Mouse (Mus musculus): ENCODE data around the gene Pnkd. TPM values are rescaled to one million over a fixed set of nuclear protein-coding genes. Genes with fewer than 3 reads are reported as not detected.

Gene Pnkd
- polyA plus RNA-seq, 1 experiment = 62.6 TPM

DNA sequence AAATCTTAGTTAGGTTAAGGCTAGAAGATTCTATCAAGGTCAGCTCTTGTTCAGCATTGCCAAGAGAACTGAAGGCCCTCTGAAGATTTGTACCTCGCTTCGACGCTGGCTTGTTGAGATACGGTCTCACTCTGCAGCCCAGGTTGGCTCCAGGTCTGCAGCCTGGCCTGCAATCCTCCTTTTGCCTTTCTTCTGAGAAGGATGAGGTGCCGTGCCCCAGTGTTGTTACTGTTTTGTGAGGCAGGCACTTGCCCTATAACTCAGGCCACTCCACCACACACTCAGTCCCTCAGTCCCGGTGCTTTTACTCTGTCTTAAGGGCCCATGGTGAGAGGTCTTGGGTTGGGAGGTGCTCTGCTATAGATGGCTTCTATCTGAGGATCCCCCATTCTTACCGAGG lies 17.5 kb downstream of the Pnkd start:
- Histone ChIP-seq H3K27ac (ENCODE audit: insufficient read depth, low read depth, low read length) (peak overlapping the region; percentile 69), H3K4me3 (ENCODE audit: low read depth, low read length) (peak overlapping the region; percentile 68), H3K36me3 (ENCODE audit: control insufficient read depth, insufficient read depth, low read length) (no peaks in the 10 kb centered on the region), H3K27me3 (ENCODE audit: control insufficient read depth, insufficient read depth, low read length) (no peaks in the 10 kb centered on the region), H3K4me1 (ENCODE audit: control insufficient read depth, insufficient read depth, insufficient read length, low read length) (peaks cover 42% of the 10 kb centered on the region)
- 60% methylated on average over 7 of the region's 7 CpGs for WGBS
- TF ChIP-seq POLR2A (IDR thresholded peaks at IDR 0.05; ENCODE audit: low read depth, low read length) (no peak), CTCF (IDR thresholded peaks at IDR 0.05; ENCODE audit: extremely low read depth, insufficient read length, insufficient replicate concordance, low read depth, low read length) (no peak)

DNA sequence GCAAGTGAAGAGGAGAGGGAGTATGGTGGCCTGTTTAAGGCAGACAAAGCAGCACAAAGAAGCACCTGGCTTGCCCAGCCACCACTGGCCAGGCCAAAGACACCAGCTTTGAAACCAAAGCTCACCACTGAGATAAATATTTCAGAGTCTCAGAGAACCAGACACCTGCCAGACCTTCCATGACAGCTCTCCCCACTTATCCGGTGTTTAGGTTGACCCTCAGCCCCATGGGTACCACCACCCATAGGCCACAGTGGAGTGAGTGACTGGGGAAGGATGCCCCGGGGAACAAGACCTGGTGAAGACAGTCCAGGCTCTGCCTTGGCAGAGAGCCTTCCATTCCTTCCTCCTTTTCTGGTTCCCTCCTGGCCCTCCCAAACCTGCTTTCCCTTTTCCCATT lies 18.1 kb downstream of the Pnkd start:
- peak overlapping the region; percentile 68 for H3K4me3 ChIP-seq (ENCODE audit: low read depth, low read length)

GRCm38 (mm10) chr1:74303509-74304338 lies 19.0 kb downstream of the Pnkd start:
- Histone ChIP-seq H3K27me3 (ENCODE audit: control insufficient read depth, insufficient read depth, low read length) (no peaks in the 10 kb centered on the region), H3K4me1 (ENCODE audit: control insufficient read depth, insufficient read depth, insufficient read length, low read length) (peaks cover 34% of the 10 kb centered on the region), H3K4me3 (ENCODE audit: low read depth, low read length) (peak overlapping the region; percentile 76), H3K27ac (ENCODE audit: insufficient read depth, low read depth, low read length) (peak overlapping the region; percentile 91), H3K36me3 (ENCODE audit: control insufficient read depth, insufficient read depth, low read length) (no peaks in the 10 kb centered on the region)
- under 1% methylated on average over 56 of the region's 56 CpGs for WGBS
- peak; percentile 89 for TF ChIP-seq POLR2A (IDR thresholded peaks at IDR 0.05; ENCODE audit: low read depth, low read length)
- TF ChIP-seq CTCF (IDR thresholded peaks at IDR 0.05; ENCODE audit: extremely low read depth, insufficient read length, insufficient replicate concordance, low read depth, low read length) = no peak

More for the DNA sequence above, 18.1 kb downstream of the Pnkd start:
- peaks cover 40% of the 10 kb centered on the region for H3K4me1 ChIP-seq (ENCODE audit: control insufficient read depth, insufficient read depth, insufficient read length, low read length)
- TF ChIP-seq POLR2A (IDR thresholded peaks at IDR 0.05; ENCODE audit: low read depth, low read length) (no peak), CTCF (IDR thresholded peaks at IDR 0.05; ENCODE audit: extremely low read depth, insufficient read length, insufficient replicate concordance, low read depth, low read length) (no peak)
- 15% methylated on average over 2 of the region's 2 CpGs for WGBS
- no peaks in the 10 kb centered on the region for H3K36me3 ChIP-seq (ENCODE audit: control insufficient read depth, insufficient read depth, low read length)
- no peaks in the 10 kb centered on the region for H3K27me3 ChIP-seq (ENCODE audit: control insufficient read depth, insufficient read depth, low read length)
- peak overlapping the region; percentile 69 for H3K27ac ChIP-seq (ENCODE audit: insufficient read depth, low read depth, low read length)

DNA sequence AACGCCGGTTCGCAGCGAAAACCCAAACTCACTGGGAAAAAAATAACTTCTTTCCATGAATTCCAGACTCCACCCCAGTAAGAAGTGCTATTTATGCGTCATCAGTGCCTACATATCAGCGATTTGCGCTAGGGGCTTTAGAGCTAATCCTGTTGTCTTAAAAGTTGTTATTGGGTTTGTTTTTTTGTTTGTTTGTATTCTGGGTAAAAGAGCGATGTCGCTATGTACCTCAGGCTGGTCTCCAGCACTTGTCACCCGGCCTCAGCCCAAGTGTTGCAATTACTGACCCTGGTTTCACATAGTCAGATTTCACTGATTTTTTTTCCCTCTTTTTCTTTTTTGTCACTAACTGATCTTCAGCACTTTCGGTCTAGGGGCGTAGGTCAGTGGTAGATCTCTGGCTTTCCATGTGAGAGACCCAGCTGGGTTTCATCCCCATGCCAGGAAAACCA lies 19.6 kb downstream of the Pnkd start:
- Histone ChIP-seq H3K27ac (ENCODE audit: insufficient read depth, low read depth, low read length) (peak overlapping the region; percentile 91), H3K4me1 (ENCODE audit: control insufficient read depth, insufficient read depth, insufficient read length, low read length) (peaks cover 31% of the 10 kb centered on the region), H3K27me3 (ENCODE audit: control insufficient read depth, insufficient read depth, low read length) (no peaks in the 10 kb centered on the region), H3K36me3 (ENCODE audit: control insufficient read depth, insufficient read depth, low read length) (no peaks in the 10 kb centered on the region), H3K4me3 (ENCODE audit: low read depth, low read length) (peak overlapping the region; percentile 76)
- TF ChIP-seq POLR2A (IDR thresholded peaks at IDR 0.05; ENCODE audit: low read depth, low read length) = no peak
- no peak for TF ChIP-seq CTCF (IDR thresholded peaks at IDR 0.05; ENCODE audit: extremely low read depth, insufficient read length, insufficient replicate concordance, low read depth, low read length)
- 2% methylated on average over 12 of the region's 12 CpGs for WGBS

DNA sequence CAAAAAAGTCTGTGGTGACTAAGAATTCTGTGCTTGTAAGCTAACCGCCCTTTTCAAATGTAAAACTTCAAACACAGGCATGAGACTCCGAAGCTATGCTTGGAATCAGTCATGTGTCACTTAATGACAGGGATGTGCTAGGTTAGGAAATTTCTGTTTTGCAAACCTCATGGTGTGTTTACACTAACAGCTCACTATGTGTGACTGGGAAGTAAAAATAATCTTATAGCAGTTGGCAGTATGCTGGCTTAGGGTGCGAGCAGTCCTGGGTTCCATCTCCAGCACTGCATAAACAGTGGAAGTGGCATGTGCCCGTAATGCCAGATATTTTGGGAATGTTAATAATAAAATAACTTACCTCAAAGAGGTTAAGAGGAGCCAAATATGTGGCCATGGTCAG lies 20.2 kb downstream of the Pnkd start:
- Histone ChIP-seq H3K36me3 (ENCODE audit: control insufficient read depth, insufficient read depth, low read length) (no peaks in the 10 kb centered on the region), H3K27ac (ENCODE audit: insufficient read depth, low read depth, low read length) (peak overlapping the region; percentile 50), H3K4me3 (ENCODE audit: low read depth, low read length) (no peak overlapping the region), H3K4me1 (ENCODE audit: control insufficient read depth, insufficient read depth, insufficient read length, low read length) (peaks cover 32% of the 10 kb centered on the region), H3K27me3 (ENCODE audit: control insufficient read depth, insufficient read depth, low read length) (no peaks in the 10 kb centered on the region)
- 71% methylated on average over 4 of the region's 4 CpGs for WGBS
- TF ChIP-seq CTCF (IDR thresholded peaks at IDR 0.05; ENCODE audit: extremely low read depth, insufficient read length, insufficient replicate concordance, low read depth, low read length) (no peak), POLR2A (IDR thresholded peaks at IDR 0.05; ENCODE audit: low read depth, low read length) (no peak)

DNA sequence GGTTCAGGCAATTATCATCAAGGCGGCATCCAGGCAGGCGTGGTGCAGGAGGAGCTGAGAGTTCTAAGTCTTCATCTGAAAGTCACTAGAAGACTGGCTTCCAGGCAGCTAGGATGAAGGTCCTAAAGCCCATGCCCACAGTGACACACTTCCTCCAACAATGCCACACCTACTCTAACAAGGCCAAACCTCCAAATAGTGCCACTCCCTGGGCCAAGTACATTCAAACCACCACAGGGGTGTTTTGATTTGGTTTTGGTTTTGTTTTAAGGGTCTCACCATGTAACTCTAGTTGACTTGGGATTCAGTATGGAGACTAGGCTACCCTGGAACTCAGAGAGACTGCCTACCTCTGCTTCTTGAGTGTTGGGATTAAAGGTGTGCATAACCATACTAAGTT lies 20.8 kb downstream of the Pnkd start, which contains the start of gene Tmbim1:
TSS of gene Tmbim1 (minus strand) at position 101 of the 400 bp plus-strand sequence.
- WGBS = 34% methylated on average over 2 of the region's 2 CpGs
- TF ChIP-seq POLR2A (IDR thresholded peaks at IDR 0.05; ENCODE audit: low read depth, low read length) = no peak
- no peak for TF ChIP-seq CTCF (IDR thresholded peaks at IDR 0.05; ENCODE audit: extremely low read depth, insufficient read length, insufficient replicate concordance, low read depth, low read length)
- Histone ChIP-seq H3K36me3 (ENCODE audit: control insufficient read depth, insufficient read depth, low read length) (no peaks in the 10 kb centered on the region), H3K27ac (ENCODE audit: insufficient read depth, low read depth, low read length) (peak within 1 kb of the TSS; percentile 91), H3K4me1 (ENCODE audit: control insufficient read depth, insufficient read depth, insufficient read length, low read length) (peaks cover 33% of the 10 kb centered on the region), H3K4me3 (ENCODE audit: low read depth, low read length) (peak within 1 kb of the TSS; percentile 76; the same call in 1 of the 2 replicates), H3K27me3 (ENCODE audit: control insufficient read depth, insufficient read depth, low read length) (no peaks in the 10 kb centered on the region)

- no peak for TF ChIP-seq CTCF (IDR thresholded peaks at IDR 0.05; ENCODE audit: extremely low read depth, insufficient read length, insufficient replicate concordance, low read depth, low read length)
- TF ChIP-seq POLR2A (IDR thresholded peaks at IDR 0.05; ENCODE audit: low read depth, low read length) = no peak
- 19% methylated on average over 1 of the region's 1 CpGs for WGBS
- H3K27ac ChIP-seq (ENCODE audit: insufficient read depth, low read depth, low read length) = peak overlapping the region; percentile 52
These were observed 22.4 kb downstream of the Pnkd start for GRCm38 (mm10) chr1:74307146-74307545.

More at GRCm38 (mm10) chr1:74307146-74307545, 22.4 kb downstream of the Pnkd start:
- Histone ChIP-seq H3K27me3 (ENCODE audit: control insufficient read depth, insufficient read depth, low read length) (no peaks in the 10 kb centered on the region), H3K4me3 (ENCODE audit: low read depth, low read length) (no peak overlapping the region), H3K36me3 (ENCODE audit: control insufficient read depth, insufficient read depth, low read length) (no peaks in the 10 kb centered on the region), H3K4me1 (ENCODE audit: control insufficient read depth, insufficient read depth, insufficient read length, low read length) (peaks cover 19% of the 10 kb centered on the region)

Data from small intestine, adult 2 months (tissue).